In the genomic region with DNA sequence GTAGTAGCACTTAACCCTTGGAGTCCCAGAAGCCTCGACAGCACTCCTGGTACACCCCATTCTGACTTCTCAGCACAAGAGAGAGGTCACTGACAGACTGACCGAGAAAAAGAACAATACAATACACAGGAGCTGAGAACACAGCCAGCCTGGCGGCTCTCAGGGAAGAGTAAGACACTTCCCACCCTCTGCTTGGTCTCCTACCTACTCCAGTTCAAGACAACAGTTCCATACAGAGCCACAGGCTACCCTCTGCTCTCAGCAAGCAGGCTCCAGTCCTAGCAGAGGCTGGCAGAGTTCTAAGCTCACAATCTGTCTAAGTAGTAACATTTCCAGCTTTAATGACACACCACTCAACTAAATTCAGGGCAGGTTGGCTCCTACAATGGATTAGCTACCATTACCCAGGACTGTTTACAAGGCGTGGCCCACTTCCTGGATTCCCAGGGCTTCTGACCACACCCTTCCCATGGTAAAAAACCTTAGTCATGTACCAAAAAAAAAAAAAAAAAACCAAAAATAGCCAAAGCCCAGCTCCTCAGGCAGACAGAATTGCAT, we compare ENCODE assay signal across 9 mouse cellular contexts. TPM values are rescaled to one million over a fixed set of nuclear protein-coding genes. Genes with fewer than 3 reads are reported as not detected.
A peak's percentile ranks its signal among the peaks of the same experiment; 100 is the strongest.
DNase-seq lines count a peak whose midpoint lies in the region; ATAC-seq and TF ChIP-seq lines count a peak whose summit lies in the region.
"Had no signal": no experiment of that assay in that cellular context is flagged by ENCODE, and none has a peak within 500 bp of the region (broad histone marks: within the 10 kb centered on the region; RNA-seq: fewer than 3 reads in every experiment).

No protein-coding gene starts in this region.

- H3K4me1 ChIP-seq in E14TG2a.4 (replicated peaks; ENCODE audit: low read depth, low read length), result peaks cover 90% of the 10 kb centered on the region
- peaks cover 74% of the 10 kb centered on the region for H3K4me1 ChIP-seq in erythroblast, embryonic 14.5 days (ENCODE audit: control insufficient read depth)
- peaks cover 83% of the 10 kb centered on the region for H3K4me1 ChIP-seq in liver, embryonic 13.5 days (replicated peaks)

- peak; percentile 37 for ATAC-seq in liver, embryonic 13.5 days (ENCODE audit: low read depth)
- ATAC-seq in activated CD4-positive, CD25-positive, alpha-beta regulatory T cell, adult 4 months, result no peak

- H3K9me3 ChIP-seq in E14TG2a.4 (ENCODE audit: low read length), result no peaks in the 10 kb centered on the region
- no peaks in the 10 kb centered on the region for H3K9me3 ChIP-seq in erythroblast, embryonic 14.5 days (ENCODE audit: control insufficient read depth, low read length)
- no peaks in the 10 kb centered on the region for H3K9me3 ChIP-seq in liver, embryonic 13.5 days (replicated peaks)
- H3K9me3 ChIP-seq: neural tube, embryonic 12.5 days had no signal

- peak overlapping the region; percentile 84 for H3K4me2 ChIP-seq in liver, embryonic 13.5 days

- TF ChIP-seq CTCF in gastrocnemius, adult 2 months (IDR thresholded peaks at IDR 0.05), result no peak
- TF ChIP-seq CTCF in E14TG2a.4 (conservative IDR thresholded peaks at IDR 0.05; ENCODE audit: low read length), result no peak

- peak; percentile 74 for DNase-seq in gastrocnemius, adult 2 months
- no peak for DNase-seq in gastrocnemius, postnatal 10 days
- DNase-seq in liver, embryonic 13.5 days, result peak; percentile 60
- no peak for DNase-seq in layer of hippocampus, postnatal 25 days (ENCODE audit: extremely low spot score in 1 of 2, low spot score in 1 of 2)
- no peak for DNase-seq in thymus, postnatal 14 days

- 41% methylated on average over 4 of the region's 4 CpGs for WGBS in liver, embryonic 13.5 days (ENCODE audit: insufficient replicate concordance)

- H3K9ac ChIP-seq in liver, embryonic 13.5 days, result peak overlapping the region; percentile 89
- H3K9ac ChIP-seq: neural tube, embryonic 12.5 days had no signal

- H3K27ac ChIP-seq in gastrocnemius, adult 2 months, result peak overlapping the region; percentile 98
- H3K27ac ChIP-seq in liver, embryonic 13.5 days, result peak overlapping the region; percentile 99
- H3K27ac ChIP-seq: neural tube, embryonic 12.5 days had no signal

- H3K4me3 ChIP-seq in gastrocnemius, adult 2 months, result peak overlapping the region; percentile 94
- H3K4me3 ChIP-seq in E14TG2a.4 (replicated peaks; ENCODE audit: low read length), result peak overlapping the region; percentile 87
- peak overlapping the region; percentile 67 for H3K4me3 ChIP-seq in erythroblast, embryonic 14.5 days (replicated peaks)
- peak overlapping the region; percentile 66 for H3K4me3 ChIP-seq in liver, embryonic 13.5 days (replicated peaks)
- H3K4me3 ChIP-seq: neural tube, embryonic 12.5 days had no signal

- intact Hi-C loops in gastrocnemius, adult 2 months (cut with DNase I), result no loop called here

- no peaks in the 10 kb centered on the region for H3K27me3 ChIP-seq in E14TG2a.4 (ENCODE audit: insufficient read depth, low read length)
- peaks cover 10% of the 10 kb centered on the region for H3K27me3 ChIP-seq in erythroblast, embryonic 14.5 days (ENCODE audit: control insufficient read depth)
- no peaks in the 10 kb centered on the region for H3K27me3 ChIP-seq in liver, embryonic 13.5 days
- H3K27me3 ChIP-seq: neural tube, embryonic 12.5 days had no signal

- H3K36me3 ChIP-seq in E14TG2a.4 (ENCODE audit: insufficient read depth, low read length), result peaks cover 20% of the 10 kb centered on the region; the same call in 1 of the 2 replicates
- peaks cover 20% of the 10 kb centered on the region for H3K36me3 ChIP-seq in erythroblast, embryonic 14.5 days (ENCODE audit: control insufficient read depth)
- H3K36me3 ChIP-seq in liver, embryonic 13.5 days, result no peaks in the 10 kb centered on the region
- H3K36me3 ChIP-seq: neural tube, embryonic 12.5 days had no signal

RNA-seq across cellular contexts. Expression of a gene that starts 33.6 kb away (rescaled TPM):
- total RNA-seq in gastrocnemius, adult 2 months (2021), result 1 to 10 TPM; 3.4 to 4.0 TPM
- total RNA-seq in gastrocnemius, postnatal 10 days (2021), result 10 to 100 TPM in 1 of 2 experiments, 1 to 10 TPM in 1; 7.4 to 10.3 TPM
- 0.74 and 0.75 TPM in 2 replicates for polyA plus RNA-seq in erythroblast, embryonic 14.5 days (2012)
- 13.9 and 15.8 TPM in 2 replicates for polyA plus RNA-seq in liver, embryonic 13.5 days (2015; fragmentation: Nextera tagmentation; extraction: Ambion mirVana)
- 10 to 100 TPM; 15.6 to 15.8 TPM for total RNA-seq in layer of hippocampus, postnatal 25 days (2021)
- polyA plus RNA-seq in activated CD4-positive, CD25-positive, alpha-beta regulatory T cell, adult 4 months (2017; shearing (Covaris generic)), result 10 to 100 TPM; 70.6 to 78.6 TPM

RNA-seq across cellular contexts. Expression of a gene that starts 36.1 kb away (rescaled TPM):
- total RNA-seq in gastrocnemius, adult 2 months (2021), result under 1 TPM; 0.79 to 0.84 TPM
- 1 to 10 TPM; 2.6 to 3.5 TPM for total RNA-seq in gastrocnemius, postnatal 10 days (2021)
- polyA plus RNA-seq in erythroblast, embryonic 14.5 days (2012), result 0.07 TPM in 1 of 2 replicates, not detected in the other
- polyA plus RNA-seq in liver, embryonic 13.5 days (2015; fragmentation: Nextera tagmentation; extraction: Ambion mirVana), result 5.7 and 6.8 TPM in 2 replicates
- total RNA-seq in layer of hippocampus, postnatal 25 days (2021), result 1 to 10 TPM; 3.1 to 3.4 TPM
- polyA plus RNA-seq in activated CD4-positive, CD25-positive, alpha-beta regulatory T cell, adult 4 months (2017; shearing (Covaris generic)), result 10 to 100 TPM; 43.3 to 60.2 TPM

RNA-seq across cellular contexts. Expression of a gene that starts 52.5 kb away (rescaled TPM):
- total RNA-seq in gastrocnemius, adult 2 months (2021), result under 1 TPM; 0.10 to 0.20 TPM
- total RNA-seq in gastrocnemius, postnatal 10 days (2021), result under 1 TPM; 0.82 to 0.95 TPM
- polyA plus RNA-seq in erythroblast, embryonic 14.5 days (2012), result 0.12 and 0.28 TPM in 2 replicates
- polyA plus RNA-seq in liver, embryonic 13.5 days (2015; fragmentation: Nextera tagmentation; extraction: Ambion mirVana), result 2.5 TPM in 2 replicates
- total RNA-seq in layer of hippocampus, postnatal 25 days (2021), result 1 to 10 TPM; 3.4 TPM
- under 1 TPM; 0.29 to 0.58 TPM for polyA plus RNA-seq in activated CD4-positive, CD25-positive, alpha-beta regulatory T cell, adult 4 months (2017; shearing (Covaris generic))

Comparison
In these comparisons a context has a peak if more than half of its experiments do, and no peak if none do; other contexts are left out.
1. DNase-seq: peak in gastrocnemius, adult 2 months (single experiment) and liver, embryonic 13.5 days (single experiment); none in gastrocnemius, postnatal 10 days (single experiment), layer of hippocampus, postnatal 25 days (0 of 2) and thymus, postnatal 14 days (single experiment).
2. Peak in every context shown above with its lines, with median percentiles within 50 percentile points of each other: H3K4me3 ChIP-seq.